9 mouse cellular contexts compared by ENCODE assay signal in the genomic region with DNA sequence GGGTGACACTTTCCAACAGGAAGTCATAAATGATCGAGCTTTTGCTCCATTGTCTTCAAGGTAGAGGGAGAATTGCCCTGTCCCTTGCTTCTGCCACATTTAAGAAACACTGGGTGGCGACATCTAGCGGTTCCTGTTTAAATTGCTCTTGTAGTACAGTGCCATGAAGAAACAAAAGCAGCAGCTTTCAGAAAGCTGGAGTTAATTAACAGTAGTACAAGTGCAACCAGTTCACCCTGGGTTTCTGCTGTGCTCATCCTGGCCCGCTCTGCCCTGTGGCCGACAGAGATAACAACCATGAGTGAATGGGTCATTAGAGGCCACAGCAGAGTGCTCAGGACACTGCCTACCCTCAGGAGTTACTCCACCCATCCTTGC.
DNase-seq lines count a peak whose midpoint lies in the region; ATAC-seq and TF ChIP-seq lines count a peak whose summit lies in the region.
"Had no signal": no experiment of that assay in that cellular context is flagged by ENCODE, and none has a peak within 500 bp of the region (broad histone marks: within the 10 kb centered on the region; RNA-seq: fewer than 3 reads in every experiment).

No protein-coding gene starts in this region.

- no peak overlapping the region for H3K27ac ChIP-seq in CH12.LX (ENCODE audit: insufficient read depth, low read depth)
- peak overlapping the region; percentile 5; the same call in 1 of the 2 replicates for H3K27ac ChIP-seq in forebrain, embryonic 11.5 days (ENCODE audit: low read depth, low read length)
- H3K27ac ChIP-seq in heart, embryonic 14.5 days (replicated peaks in 1 of 2; ENCODE audit: control insufficient read depth in 1 of 2, insufficient read depth in 1 of 2, low read depth in 2 of 2, low read length in 2 of 2): peak overlapping the region; percentile 60 to 78; a peak in 3 of 4 replicates
- H3K27ac ChIP-seq in kidney, postnatal 0 days: no peak overlapping the region
- H3K27ac ChIP-seq: lung, embryonic 15.5 days had no signal

- no peak overlapping the region for H3K4me2 ChIP-seq in CH12.LX (ENCODE audit: insufficient read depth, low read depth, poor library complexity, severe bottlenecking)
- no peak overlapping the region for H3K4me2 ChIP-seq in forebrain, embryonic 11.5 days (ENCODE audit: low read depth, low read length, severe bottlenecking)
- peak overlapping the region; percentile 61 for H3K4me2 ChIP-seq in heart, embryonic 14.5 days (ENCODE audit: low read length)
- no peak overlapping the region for H3K4me2 ChIP-seq in kidney, postnatal 0 days (ENCODE audit: low read length)
- H3K4me2 ChIP-seq: lung, embryonic 15.5 days had no signal

- H3K27me3 ChIP-seq in CH12.LX (replicated peaks): no peaks in the 10 kb centered on the region
- H3K27me3 ChIP-seq in forebrain, embryonic 11.5 days (ENCODE audit: control insufficient read depth, insufficient read depth, low read length): no peaks in the 10 kb centered on the region
- no peaks in the 10 kb centered on the region for H3K27me3 ChIP-seq in heart, embryonic 14.5 days (ENCODE audit: control insufficient read depth, insufficient read depth, low read length)
- no peaks in the 10 kb centered on the region for H3K27me3 ChIP-seq in kidney, postnatal 0 days (ENCODE audit: insufficient read depth, low read length)
- H3K27me3 ChIP-seq: lung, embryonic 15.5 days had no signal

- DNase-seq in CH12.LX (ENCODE audit: extremely low read depth) (peak; percentile 82), liver (peak; percentile 77)
- peak; percentile 61 for DNase-seq in c-Kit-positive CD71-positive TER-119-negative erythroid progenitor cells, embryonic 14.5 days (ENCODE audit: low read depth)
- peak; percentile 84 for DNase-seq in forebrain, embryonic 11.5 days (ENCODE audit: low spot score)
- DNase-seq in kidney, postnatal 0 days (ENCODE audit: low spot score): peak; percentile 94
- DNase-seq in natural killer cell, adult 2 months (ENCODE audit: low spot score in 2 of 2): peak; percentile 65 to 67
- peak; percentile 82 for DNase-seq in telencephalon, adult 2 months (ENCODE audit: low read depth, low spot score)

- TF ChIP-seq CTCF in CH12.LX (conservative IDR thresholded peaks at IDR 0.05 in 1 of 2, IDR thresholded peaks at IDR 0.05 in 1 of 2; ENCODE audit: low read depth in 2 of 2, low read length in 2 of 2): peak; percentile 79 to 87
- TF ChIP-seq CTCF in kidney, postnatal 0 days (IDR thresholded peaks at IDR 0.05; ENCODE audit: low read depth): peak; percentile 88

- no peaks in the 10 kb centered on the region for H3K36me3 ChIP-seq in CH12.LX (replicated peaks in 1 of 2; ENCODE audit: control insufficient read depth in 1 of 2, insufficient read depth in 1 of 2, low read length in 1 of 2)
- no peaks in the 10 kb centered on the region for H3K36me3 ChIP-seq in forebrain, embryonic 11.5 days (ENCODE audit: control insufficient read depth, insufficient read depth, low read length)
- H3K36me3 ChIP-seq in heart, embryonic 14.5 days (ENCODE audit: control insufficient read depth, insufficient read depth, low read length): no peaks in the 10 kb centered on the region
- H3K36me3 ChIP-seq in kidney, postnatal 0 days (ENCODE audit: insufficient read depth, low read length): no peaks in the 10 kb centered on the region
- H3K36me3 ChIP-seq: lung, embryonic 15.5 days had no signal

- dilution Hi-C loops in CH12.LX (cut with MboI; ENCODE audit: extremely low pct_ligation_motif_present, extremely low pct_unique_long_range_greater_than_20kb, low sequenced_read_pairs): no loop called here

- H3K4me3 ChIP-seq in CH12.LX (replicated peaks in 1 of 3; ENCODE audit: low read depth in 2 of 3, low read length in 2 of 3, poor library complexity in 1 of 3): no peak overlapping the region
- no peak overlapping the region for H3K4me3 ChIP-seq in forebrain, embryonic 11.5 days (ENCODE audit: low read depth, low read length)
- H3K4me3 ChIP-seq in heart, embryonic 14.5 days (ENCODE audit: control insufficient read depth in 1 of 2, insufficient read depth in 1 of 2, low read depth in 1 of 2, low read length in 2 of 2): no peak overlapping the region
- H3K4me3 ChIP-seq in kidney, postnatal 0 days (replicated peaks; ENCODE audit: low read depth, low read length): no peak overlapping the region
- H3K4me3 ChIP-seq: lung, embryonic 15.5 days had no signal

- H3K9me3 ChIP-seq in CH12.LX (replicated peaks; ENCODE audit: low read length): no peaks in the 10 kb centered on the region
- H3K9me3 ChIP-seq in forebrain, embryonic 11.5 days (ENCODE audit: control insufficient read depth, low read length): no peaks in the 10 kb centered on the region
- H3K9me3 ChIP-seq in heart, embryonic 14.5 days (ENCODE audit: control insufficient read depth, low read length): no peaks in the 10 kb centered on the region
- no peaks in the 10 kb centered on the region for H3K9me3 ChIP-seq in kidney, postnatal 0 days (replicated peaks; ENCODE audit: low read length)
- H3K9me3 ChIP-seq: lung, embryonic 15.5 days had no signal

- peaks cover 0 to 2% of the 10 kb centered on the region in 2 experiments; a peak in 1 of 4 replicates for H3K4me1 ChIP-seq in CH12.LX (ENCODE audit: control insufficient read depth in 1 of 2, insufficient read depth in 2 of 2)
- no peaks in the 10 kb centered on the region; the same call in 1 of the 2 replicates for H3K4me1 ChIP-seq in forebrain, embryonic 11.5 days (replicated peaks; ENCODE audit: control insufficient read depth, insufficient read depth, low read length)
- peaks cover 11 to 12% of the 10 kb centered on the region in 2 experiments for H3K4me1 ChIP-seq in heart, embryonic 14.5 days (ENCODE audit: control insufficient read depth in 2 of 2, insufficient read depth in 2 of 2, low read length in 2 of 2)
- H3K4me1 ChIP-seq in kidney, postnatal 0 days (replicated peaks; ENCODE audit: insufficient read depth, low read length): 0 out of 2 replicates have a peak, but pooled peaks cover 3% of the 10 kb centered on the region

- H3K79me2 ChIP-seq in CH12.LX (replicated peaks; ENCODE audit: control insufficient read depth, extremely low read depth, insufficient read depth, poor library complexity, severe bottlenecking): no peaks in the 10 kb centered on the region

- in situ Hi-C loops in CH12.LX (cut with MboI; ENCODE audit: low pct_ligation_motif_present, low pct_unique_long_range_greater_than_20kb, low sequenced_read_pairs): loop anchor here (25.0 kb wide), 1 partner anchor 179 kb away; the partner anchor contains the start of gene Arl5a

- no peak overlapping the region for H3K9ac ChIP-seq in CH12.LX (ENCODE audit: insufficient read depth, low read depth)
- H3K9ac ChIP-seq in forebrain, embryonic 11.5 days (ENCODE audit: low read length): no peak overlapping the region; the same call in 1 of the 2 replicates
- peak overlapping the region; percentile 59 for H3K9ac ChIP-seq in heart, embryonic 14.5 days (ENCODE audit: low read length)
- H3K9ac ChIP-seq in kidney, postnatal 0 days (ENCODE audit: low read depth, low read length): no peak overlapping the region

- TF ChIP-seq EP300 in CH12.LX (IDR thresholded peaks at IDR 0.05; ENCODE audit: low read length): no peak

- 2% methylated on average over 5 of the region's 5 CpGs for WGBS in forebrain, embryonic 11.5 days
- WGBS in heart, embryonic 14.5 days: 0% methylated on average over 5 of the region's 5 CpGs
- WGBS in kidney, postnatal 0 days: 0% methylated on average over 5 of the region's 5 CpGs

- no peak for TF ChIP-seq POLR2A in CH12.LX (IDR thresholded peaks at IDR 0.05; ENCODE audit: low read depth, low read length)

- TF ChIP-seq RAD21 in CH12.LX (IDR thresholded peaks at IDR 0.05; ENCODE audit: low read depth, low read length): peak; percentile 82

- ATAC-seq in forebrain, embryonic 11.5 days (replicated peaks; ENCODE audit: low FRiP score): peak; percentile 66
- no peak for ATAC-seq in heart, embryonic 14.5 days (ENCODE audit: insufficient number of reproducible peaks, insufficient read depth, low FRiP score, low read depth)
- ATAC-seq in kidney, postnatal 0 days (replicated peaks; ENCODE audit: low FRiP score, low read depth): peak; percentile 53

TF ChIP-seq in CH12.LX, 34 proteins besides CTCF, POLR2A, EP300 and RAD21:
- TF ChIP-seq PAX5 (IDR thresholded peaks at IDR 0.05; ENCODE audit: low read length) (no peak), KAT2A (IDR thresholded peaks at IDR 0.05; ENCODE audit: insufficient replicate concordance, low read length) (no peak), ZC3H11A (IDR thresholded peaks at IDR 0.05; ENCODE audit: low read depth, low read length) (peak; percentile 50; the same call in 1 of the 2 replicates), SMC3 (IDR thresholded peaks at IDR 0.05; ENCODE audit: low read depth, low read length) (peak; percentile 87), MYC (IDR thresholded peaks at IDR 0.05; ENCODE audit: low read depth, low read length) (0 out of 2 replicates have a peak, but pooled peaks have one; percentile 36), IRF4 (IDR thresholded peaks at IDR 0.05; ENCODE audit: low read depth, low read length) (peak; percentile 28; the same call in 1 of the 2 replicates), NELFE (IDR thresholded peaks at IDR 0.05; ENCODE audit: low read depth, low read length) (0 out of 2 replicates have a peak, but pooled peaks have one; percentile 39), CHD1 (IDR thresholded peaks at IDR 0.05; ENCODE audit: low read depth, low read length) (no peak)

Comparison
In these comparisons a context has a peak if more than half of its experiments do, and no peak if none do; other contexts are left out.
1. H3K27ac ChIP-seq: peak in forebrain, embryonic 11.5 days (single experiment) and heart, embryonic 14.5 days (2 of 2); none in CH12.LX (single experiment) and kidney, postnatal 0 days (single experiment).
2. Peak in every context shown above with its lines, with median percentiles within 50 percentile points of each other: DNase-seq.